Mouse (Mus musculus) heart, postnatal 0 days (tissue): ENCODE measurements at regions not wholly inside any gene's neighbourhood (a gene's known extent, or its start where the extent isn't known, plus 50 kb on each side); places are given as distances from the start of the nearest gene placed in this dataset.

Experiments
- CTCF ChIP-seq: IDR thresholded peaks from 2 replicates; pipeline ENCODE4 v1.5.1; 2016; ENCODE audit warnings: antibody characterized with exemption, control low read depth, low read depth
- EP300 ChIP-seq: IDR thresholded peaks from 2 replicates; pipeline ENCODE4 v1.6.1; 2016; ENCODE audit warnings: antibody characterized with exemption, low read depth

GRCm38 (mm10) chr8:88009878-88010277 lies 50.5 kb upstream of the Zfp423 start:
- no peak for TF ChIP-seq CTCF
- no peak for TF ChIP-seq EP300
